Mouse (Mus musculus) E14TG2a.4 (cell line): ENCODE data around the gene Sfrp5.

Experiments
- CTCF ChIP-seq: conservative IDR thresholded peaks from 2 replicates; pipeline ENCODE4 v1.5.1; 2014; ENCODE audit warnings: low read length
- NANOG ChIP-seq: IDR thresholded peaks from 2 replicates; pipeline ENCODE4 v1.6.1; 2014; ENCODE audit warnings: borderline replicate concordance, low read length, mixed read lengths

DNA sequence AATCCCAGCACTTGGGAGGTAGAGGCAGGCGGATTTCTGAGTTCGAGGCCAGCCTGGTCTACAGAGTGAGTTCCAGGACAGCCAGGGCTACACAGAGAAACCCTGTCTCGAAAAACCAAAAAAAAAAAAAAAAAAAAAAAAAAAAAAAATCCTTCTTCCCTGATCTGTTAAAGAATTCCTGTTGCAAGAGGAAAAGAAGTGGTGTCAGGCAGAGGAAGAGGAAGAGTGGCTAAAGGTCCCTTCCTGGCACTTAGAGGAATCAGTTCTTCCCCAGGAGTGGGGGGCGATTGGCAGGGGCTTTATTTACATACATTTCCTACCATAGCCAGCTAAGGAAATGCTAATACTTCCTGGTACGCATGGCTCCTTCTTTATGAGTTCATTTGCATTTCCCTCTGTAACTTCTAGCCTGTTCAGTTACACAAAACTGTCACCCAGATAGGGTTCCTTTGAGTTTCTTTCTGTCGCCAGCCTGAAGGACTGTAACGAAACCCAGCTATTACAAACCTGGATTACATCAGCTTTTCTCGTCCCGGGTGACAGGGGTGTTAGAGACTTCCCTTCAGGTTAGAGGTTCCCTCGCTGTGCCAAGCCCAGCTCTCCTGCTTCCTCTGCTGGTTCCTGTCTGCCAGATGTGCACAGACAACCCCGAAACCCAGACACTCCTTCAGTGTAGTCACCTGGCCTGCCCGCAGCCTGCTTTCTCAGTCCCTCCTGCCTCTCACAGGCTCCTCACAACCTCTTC, 44.4 kb downstream of the Sfrp5 start:
- TF ChIP-seq CTCF (no peak), NANOG (no peak)
